Mouse (Mus musculus): Measurements from ENCODE around the gene Ltk.

Ltk gene

GRCm38 (mm10) chr2:119703171-119703570, 57.1 kb downstream of the Ltk start:
- DNase-seq (ENCODE audit: low spot score in 2 of 2) = no peak
